Comparison of ENCODE assay signal across 8 mouse cellular contexts in the genomic region with DNA sequence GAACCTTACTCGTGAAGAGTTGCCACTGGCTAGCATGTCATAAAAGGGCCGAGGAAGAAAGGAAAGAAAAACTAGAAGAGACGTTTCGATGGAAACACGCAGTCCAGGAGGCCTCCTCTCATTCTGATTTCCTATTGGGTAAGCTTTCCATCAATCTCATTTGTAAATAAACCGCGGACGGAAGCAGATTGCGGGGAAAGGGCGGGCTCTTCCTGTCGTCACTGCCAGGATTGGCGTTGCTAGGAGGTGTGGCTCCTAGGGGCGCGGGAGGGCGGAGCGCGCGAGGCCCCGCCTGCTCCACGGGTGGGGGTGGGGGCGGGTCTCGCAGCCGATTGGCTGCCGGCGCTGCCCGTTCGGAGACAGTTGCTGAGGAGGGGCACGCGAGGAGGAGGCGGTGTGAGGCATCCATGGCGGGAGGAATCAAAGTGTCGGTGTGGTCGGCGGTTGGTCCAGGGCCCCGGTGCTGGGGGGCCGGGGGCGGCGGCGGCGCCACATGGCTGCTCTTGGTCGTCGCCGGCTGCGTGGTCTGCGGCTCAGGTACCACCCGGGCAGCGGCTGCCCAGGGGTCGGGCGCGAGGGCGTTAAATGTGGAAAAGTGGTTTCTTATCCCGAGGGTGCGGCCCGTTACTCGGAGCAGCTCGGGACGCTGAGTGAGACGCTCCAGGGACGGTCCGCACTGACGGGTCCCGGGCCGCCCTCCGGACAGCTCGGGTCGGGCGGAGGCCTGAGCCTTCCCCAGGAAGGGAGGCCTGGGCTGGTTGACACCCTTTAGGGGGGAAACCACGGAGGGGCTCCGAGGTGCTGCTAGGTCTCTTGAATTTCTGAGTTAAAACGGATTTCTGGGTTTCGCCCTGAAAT. TPM values are rescaled to one million over a fixed set of nuclear protein-coding genes. Genes with fewer than 3 reads are reported as not detected.
DNase-seq lines count a peak whose midpoint lies in the region; ATAC-seq and TF ChIP-seq lines count a peak whose summit lies in the region.

No protein-coding gene starts in this region.

- H3K4me3 ChIP-seq in E14TG2a.4 (replicated peaks; ENCODE audit: low read length) = peak overlapping the region; percentile 92
- peak overlapping the region; percentile 76 for H3K4me3 ChIP-seq in forebrain, embryonic 12.5 days (replicated peaks)
- H3K4me3 ChIP-seq in liver, postnatal 0 days (ENCODE audit: low read depth, low read length) = peak overlapping the region; percentile 91
- peak overlapping the region; percentile 61 for H3K4me3 ChIP-seq in neural tube, embryonic 14.5 days (ENCODE audit: low read depth, low read length)

- peak overlapping the region; percentile 91 for H3K4me2 ChIP-seq in forebrain, embryonic 12.5 days
- H3K4me2 ChIP-seq in liver, postnatal 0 days (ENCODE audit: low read depth, low read length) = peak overlapping the region; percentile 97
- peak overlapping the region; percentile 93 for H3K4me2 ChIP-seq in neural tube, embryonic 14.5 days (ENCODE audit: low read depth, low read length)

- peak overlapping the region; percentile 81 for H3K9ac ChIP-seq in forebrain, embryonic 12.5 days
- peak overlapping the region; percentile 79 for H3K9ac ChIP-seq in liver, postnatal 0 days (replicated peaks)
- peak overlapping the region; percentile 64 for H3K9ac ChIP-seq in neural tube, embryonic 14.5 days (replicated peaks; ENCODE audit: low read depth, low read length)

- DNase-seq in c-Kit-positive CD71-positive TER-119-positive erythroid progenitor cells, embryonic 14.5 days (ENCODE audit: low spot score) = peak; percentile 98
- peak; percentile 95 for DNase-seq in heart, postnatal 10 days
- DNase-seq in large intestine, adult 2 months (ENCODE audit: low read depth, low spot score) = peak; percentile 99
- peak; percentile 97 for DNase-seq in liver, postnatal 0 days
- peak; percentile 93 for DNase-seq in testis, postnatal 10 days (ENCODE audit: low spot score)

- peak; percentile 62; the same call in 1 of the 2 replicates for TF ChIP-seq EP300 in liver, postnatal 0 days (IDR thresholded peaks at IDR 0.05; ENCODE audit: low read depth)

- intact Hi-C loops in heart, postnatal 10 days (cut with DNase I) = loop anchor here (5.0 kb wide), 3 partner anchors 110 to 330 kb away; a partner anchor contains a TSS

- no peak for TF ChIP-seq CTCF in E14TG2a.4 (conservative IDR thresholded peaks at IDR 0.05; ENCODE audit: low read length)
- 0 out of 2 replicates have a peak, but pooled peaks have one; percentile 2 for TF ChIP-seq CTCF in liver, postnatal 0 days (IDR thresholded peaks at IDR 0.05; ENCODE audit: low read depth)

- H3K36me3 ChIP-seq in E14TG2a.4 (ENCODE audit: insufficient read depth, low read length) = peaks cover 23% of the 10 kb centered on the region
- no peaks in the 10 kb centered on the region for H3K36me3 ChIP-seq in forebrain, embryonic 12.5 days (replicated peaks)
- H3K36me3 ChIP-seq in liver, postnatal 0 days (replicated peaks; ENCODE audit: insufficient read depth, low read length) = no peaks in the 10 kb centered on the region
- no peaks in the 10 kb centered on the region for H3K36me3 ChIP-seq in neural tube, embryonic 14.5 days (ENCODE audit: control insufficient read depth, insufficient read depth, low read length)

- ATAC-seq in forebrain, embryonic 12.5 days (ENCODE audit: low FRiP score) = peak; percentile 96
- ATAC-seq in liver, postnatal 0 days = peak; percentile 94
- ATAC-seq in neural tube, embryonic 14.5 days (ENCODE audit: low read depth) = peak; percentile 95

- peaks cover 34% of the 10 kb centered on the region for H3K4me1 ChIP-seq in E14TG2a.4 (replicated peaks; ENCODE audit: low read depth, low read length)
- peaks cover 11% of the 10 kb centered on the region for H3K4me1 ChIP-seq in forebrain, embryonic 12.5 days
- peaks cover 5% of the 10 kb centered on the region for H3K4me1 ChIP-seq in liver, postnatal 0 days (ENCODE audit: insufficient read depth)
- peaks cover 4% of the 10 kb centered on the region; the same call in 1 of the 2 replicates for H3K4me1 ChIP-seq in neural tube, embryonic 14.5 days (ENCODE audit: control insufficient read depth, insufficient read depth, low read length)

- H3K9me3 ChIP-seq in E14TG2a.4 (ENCODE audit: low read length) = peaks cover 19% of the 10 kb centered on the region
- H3K9me3 ChIP-seq in forebrain, embryonic 12.5 days = no peaks in the 10 kb centered on the region
- H3K9me3 ChIP-seq in liver, postnatal 0 days (ENCODE audit: low read length) = no peaks in the 10 kb centered on the region
- no peaks in the 10 kb centered on the region for H3K9me3 ChIP-seq in neural tube, embryonic 14.5 days (ENCODE audit: control insufficient read depth, low read length)

- no peaks in the 10 kb centered on the region for H3K27me3 ChIP-seq in E14TG2a.4 (ENCODE audit: insufficient read depth, low read length)
- no peaks in the 10 kb centered on the region for H3K27me3 ChIP-seq in forebrain, embryonic 12.5 days
- H3K27me3 ChIP-seq in liver, postnatal 0 days (ENCODE audit: insufficient read depth, low read length) = no peaks in the 10 kb centered on the region
- H3K27me3 ChIP-seq in neural tube, embryonic 14.5 days (ENCODE audit: control insufficient read depth, insufficient read depth, low read length) = no peaks in the 10 kb centered on the region

- peak overlapping the region; percentile 73 for H3K27ac ChIP-seq in forebrain, embryonic 12.5 days
- H3K27ac ChIP-seq in liver, postnatal 0 days (ENCODE audit: low read depth) = peak overlapping the region; percentile 82
- peak overlapping the region; percentile 67 for H3K27ac ChIP-seq in neural tube, embryonic 14.5 days (ENCODE audit: low read depth, low read length)

- WGBS in forebrain, embryonic 12.5 days = under 1% methylated on average over 71 of the region's 71 CpGs
- under 1% methylated on average over 71 of the region's 71 CpGs for WGBS in large intestine, adult 2 months
- WGBS in liver, postnatal 0 days (ENCODE audit: insufficient replicate concordance) = under 1% methylated on average over 62 of the region's 71 CpGs
- WGBS in neural tube, embryonic 14.5 days = under 1% methylated on average over 64 of the region's 71 CpGs

RNA-seq across cellular contexts. Expression of a gene that starts 8.6 kb away (rescaled TPM):
- 3.7 and 4.6 TPM in 2 replicates for polyA plus RNA-seq in forebrain, embryonic 12.5 days (2016; fragmentation: Nextera tagmentation; extraction: Ambion mirVana)
- 10 to 100 TPM in 1 of 2 experiments, 1 to 10 TPM in 1; 8.5 to 11.7 TPM for total RNA-seq in heart, postnatal 10 days (2021)
- polyA plus RNA-seq in large intestine, adult 2 months (2012; rRNA removed) = 9.9 and 19.4 TPM in 2 replicates
- polyA plus RNA-seq in liver, postnatal 0 days (2015; fragmentation: Nextera tagmentation; extraction: Ambion mirVana) = 2.4 and 4.3 TPM in 2 replicates
- 0.79 and 2.2 TPM in 2 replicates for polyA plus RNA-seq in neural tube, embryonic 14.5 days (2014; fragmentation: Nextera tagmentation; extraction: Ambion mirVana)

RNA-seq across cellular contexts. Expression of a gene that starts 10.2 kb away (rescaled TPM):
- polyA plus RNA-seq in forebrain, embryonic 12.5 days (2016; fragmentation: Nextera tagmentation; extraction: Ambion mirVana) = 10.0 TPM in 2 replicates
- 1 to 10 TPM; 5.0 to 7.0 TPM for total RNA-seq in heart, postnatal 10 days (2021)
- polyA plus RNA-seq in large intestine, adult 2 months (2012; rRNA removed) = 4.1 and 4.8 TPM in 2 replicates
- polyA plus RNA-seq in liver, postnatal 0 days (2015; fragmentation: Nextera tagmentation; extraction: Ambion mirVana) = 5.6 and 6.3 TPM in 2 replicates
- 3.0 and 3.4 TPM in 2 replicates for polyA plus RNA-seq in neural tube, embryonic 14.5 days (2014; fragmentation: Nextera tagmentation; extraction: Ambion mirVana)

RNA-seq across cellular contexts. Expression of a gene that starts 28.1 kb away (rescaled TPM):
- 0.50 and 0.59 TPM in 2 replicates for polyA plus RNA-seq in forebrain, embryonic 12.5 days (2016; fragmentation: Nextera tagmentation; extraction: Ambion mirVana)
- total RNA-seq in heart, postnatal 10 days (2021) = not detected
- polyA plus RNA-seq in large intestine, adult 2 months (2012; rRNA removed) = 479 and 710 TPM in 2 replicates
- 0.07 TPM in 1 of 2 replicates, not detected in the other for polyA plus RNA-seq in liver, postnatal 0 days (2015; fragmentation: Nextera tagmentation; extraction: Ambion mirVana)
- polyA plus RNA-seq in neural tube, embryonic 14.5 days (2014; fragmentation: Nextera tagmentation; extraction: Ambion mirVana) = 0.28 and 1.1 TPM in 2 replicates

RNA-seq across cellular contexts. Expression of a gene that starts 34.1 kb away (rescaled TPM):
- polyA plus RNA-seq in forebrain, embryonic 12.5 days (2016; fragmentation: Nextera tagmentation; extraction: Ambion mirVana) = 4.5 and 5.4 TPM in 2 replicates
- total RNA-seq in heart, postnatal 10 days (2021) = 10 to 100 TPM; 45.9 to 46.8 TPM
- 67.5 and 122 TPM in 2 replicates for polyA plus RNA-seq in large intestine, adult 2 months (2012; rRNA removed)
- polyA plus RNA-seq in liver, postnatal 0 days (2015; fragmentation: Nextera tagmentation; extraction: Ambion mirVana) = 11.3 and 13.0 TPM in 2 replicates
- 1.8 and 5.3 TPM in 2 replicates for polyA plus RNA-seq in neural tube, embryonic 14.5 days (2014; fragmentation: Nextera tagmentation; extraction: Ambion mirVana)

RNA-seq across cellular contexts. Expression of a gene that starts 47.4 kb away (rescaled TPM):
- polyA plus RNA-seq in forebrain, embryonic 12.5 days (2016; fragmentation: Nextera tagmentation; extraction: Ambion mirVana) = not detected in 2 replicates
- total RNA-seq in heart, postnatal 10 days (2021) = not detected
- 0.19 and 0.36 TPM in 2 replicates for polyA plus RNA-seq in large intestine, adult 2 months (2012; rRNA removed)
- polyA plus RNA-seq in liver, postnatal 0 days (2015; fragmentation: Nextera tagmentation; extraction: Ambion mirVana) = 1.9 and 2.3 TPM in 2 replicates
- 0.32 TPM in 1 of 2 replicates, not detected in the other for polyA plus RNA-seq in neural tube, embryonic 14.5 days (2014; fragmentation: Nextera tagmentation; extraction: Ambion mirVana)

Comparison
In these comparisons a context has a peak if more than half of its experiments do, and no peak if none do; other contexts are left out.
1. Peak in every context shown above with its lines: DNase-seq, ATAC-seq, H3K4me3 ChIP-seq and H3K27ac ChIP-seq.
2. RNA of a gene that starts 28.1 kb away (polyA plus RNA-seq): 479 to 710 TPM in large intestine, adult 2 months; 0.50 to 0.59 TPM in forebrain, embryonic 12.5 days, 0.28 to 1.1 TPM in neural tube, embryonic 14.5 days and 0.07 TPM in liver, postnatal 0 days; every median in the first group is over 100 times any median in the second.